Mouse (Mus musculus): ENCODE measurements around the gene Mterf1b. TPM values are rescaled to one million over a fixed set of nuclear protein-coding genes. Genes with fewer than 3 reads are reported as not detected.
"Not testable (repeated sequence)": the region's sequence is repeated elsewhere in the genome, so short reads cannot be mapped to it uniquely, and the experiment has no call there.

Mterf1b gene
- polyA plus RNA-seq, 1 experiment from 2014 or later, result 4.9 TPM

DNA sequence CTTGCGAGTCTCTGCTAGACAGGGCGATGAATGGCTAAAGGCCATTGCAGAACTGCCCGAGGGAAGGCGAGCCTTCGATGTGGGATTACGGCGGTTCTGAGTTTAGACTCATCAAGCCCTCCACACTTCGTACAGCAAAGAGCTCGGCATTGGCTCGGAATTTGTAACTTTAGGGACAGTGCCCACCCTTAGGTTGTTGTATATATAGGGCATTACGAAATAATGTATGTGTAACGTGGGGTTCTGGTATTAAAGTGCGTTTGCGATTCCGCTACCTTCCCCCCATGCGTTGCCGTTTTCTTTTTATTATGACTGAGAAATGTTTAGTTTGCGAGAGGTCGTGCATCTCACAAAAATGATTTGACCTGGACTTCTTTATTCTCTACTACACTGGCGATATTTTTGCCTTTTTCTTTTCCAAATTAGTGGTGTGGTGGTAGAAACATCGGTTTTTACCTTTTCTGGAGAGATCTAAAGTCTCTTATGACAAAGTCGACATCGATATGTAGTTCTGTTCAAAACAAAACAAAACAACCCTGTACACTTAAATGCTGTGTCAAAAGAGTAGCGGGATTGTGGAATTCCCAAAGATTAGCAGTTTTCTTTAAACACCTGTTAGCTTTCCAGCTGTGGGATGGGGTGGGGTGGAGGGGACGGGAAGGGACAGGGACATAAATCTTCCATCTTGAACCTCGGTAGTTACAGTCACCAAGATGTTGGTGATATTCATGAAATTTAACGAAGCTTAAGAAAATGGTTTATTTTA lies 497 bp downstream of the Mterf1b start:
- not testable (repeated sequence) for H3K9me3 ChIP-seq (ENCODE audit: control insufficient read depth, low read length); ATAC-seq; H3K27me3 ChIP-seq (replicated peaks; ENCODE audit: control insufficient read depth, insufficient read depth, low read length); H3K36me3 ChIP-seq (ENCODE audit: control insufficient read depth, insufficient read depth); H3K4me1 ChIP-seq (replicated peaks; ENCODE audit: control insufficient read depth, insufficient read depth, low read length); H3K27ac ChIP-seq (ENCODE audit: low read length)
- peak overlapping the region; percentile 86 for H3K4me2 ChIP-seq (ENCODE audit: low read length)
- H3K9ac ChIP-seq (replicated peaks; ENCODE audit: low read depth, low read length), result peak overlapping the region; percentile 43
- 9% methylated on average over 12 of the region's 27 CpGs for WGBS
- peak overlapping the region; percentile 45 for H3K4me3 ChIP-seq (replicated peaks; ENCODE audit: low read length)

DNA sequence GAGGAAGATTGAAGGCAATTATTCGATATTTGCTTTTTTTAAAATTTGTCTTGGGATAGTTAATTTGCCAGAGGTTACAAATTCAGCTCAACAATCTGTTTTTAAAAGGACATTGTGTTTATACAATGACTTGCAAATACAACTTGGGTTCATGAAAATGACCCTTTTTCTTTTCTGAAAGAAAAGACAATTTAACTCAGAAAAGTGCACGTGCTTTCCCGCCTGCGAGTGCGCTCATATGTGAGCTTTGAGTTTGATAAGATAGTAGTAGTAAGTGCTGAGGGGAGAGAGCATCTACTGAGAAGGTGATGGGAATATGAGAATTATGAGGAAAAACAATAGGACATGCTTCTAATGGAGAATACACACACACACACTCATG lies 1.1 kb downstream of the Mterf1b start:
- no peaks in the 10 kb centered on the region for H3K9me3 ChIP-seq (ENCODE audit: control insufficient read depth, low read length)
- H3K4me2 ChIP-seq (ENCODE audit: low read length), result peak overlapping the region; percentile 86
- H3K36me3 ChIP-seq (ENCODE audit: control insufficient read depth, insufficient read depth), result no peaks in the 10 kb centered on the region
- WGBS, result 80% methylated on average over 5 of the region's 5 CpGs
- no peaks in the 10 kb centered on the region for H3K27me3 ChIP-seq (replicated peaks; ENCODE audit: control insufficient read depth, insufficient read depth, low read length)
- H3K9ac ChIP-seq (replicated peaks; ENCODE audit: low read depth, low read length), result no peak overlapping the region
- H3K27ac ChIP-seq (ENCODE audit: low read length), result no peak overlapping the region
- ATAC-seq, result no peak
- H3K4me1 ChIP-seq (replicated peaks; ENCODE audit: control insufficient read depth, insufficient read depth, low read length), result peaks cover 5% of the 10 kb centered on the region; the same call in 1 of the 2 replicates
- H3K4me3 ChIP-seq (replicated peaks; ENCODE audit: low read length), result no peak overlapping the region

DNA sequence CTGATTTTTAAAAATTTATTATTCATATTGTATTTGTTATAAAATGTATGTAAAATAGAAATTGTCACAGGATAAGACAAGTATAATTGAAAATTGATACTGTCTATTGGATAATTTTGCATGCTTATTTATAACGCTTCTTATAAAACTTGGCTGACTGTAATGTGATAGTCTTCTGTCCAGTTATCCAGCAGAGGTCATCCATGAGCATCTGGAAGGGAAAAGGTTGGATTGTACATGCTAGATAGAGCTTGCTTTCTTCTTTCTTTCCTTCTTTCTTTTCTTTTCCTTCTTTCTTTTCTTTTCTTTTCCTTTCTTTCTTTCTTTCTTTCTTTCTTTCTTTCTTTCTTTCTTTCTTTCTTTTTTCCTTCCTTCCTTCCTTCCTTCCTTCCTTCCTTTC lies 2.0 kb downstream of the Mterf1b start:
- no peak overlapping the region for H3K4me3 ChIP-seq (replicated peaks; ENCODE audit: low read length)
- WGBS, result 79% methylated on average over 1 of the region's 1 CpGs
- peaks cover 5% of the 10 kb centered on the region; the same call in 1 of the 2 replicates for H3K4me1 ChIP-seq (replicated peaks; ENCODE audit: control insufficient read depth, insufficient read depth, low read length)
- H3K27me3 ChIP-seq (replicated peaks; ENCODE audit: control insufficient read depth, insufficient read depth, low read length), result no peaks in the 10 kb centered on the region
- H3K4me2 ChIP-seq (ENCODE audit: low read length), result no peak overlapping the region
- H3K36me3 ChIP-seq (ENCODE audit: control insufficient read depth, insufficient read depth), result no peaks in the 10 kb centered on the region
- no peak overlapping the region for H3K9ac ChIP-seq (replicated peaks; ENCODE audit: low read depth, low read length)
- no peak overlapping the region for H3K27ac ChIP-seq (ENCODE audit: low read length)
- no peaks in the 10 kb centered on the region for H3K9me3 ChIP-seq (ENCODE audit: control insufficient read depth, low read length)
- no peak for ATAC-seq

DNA sequence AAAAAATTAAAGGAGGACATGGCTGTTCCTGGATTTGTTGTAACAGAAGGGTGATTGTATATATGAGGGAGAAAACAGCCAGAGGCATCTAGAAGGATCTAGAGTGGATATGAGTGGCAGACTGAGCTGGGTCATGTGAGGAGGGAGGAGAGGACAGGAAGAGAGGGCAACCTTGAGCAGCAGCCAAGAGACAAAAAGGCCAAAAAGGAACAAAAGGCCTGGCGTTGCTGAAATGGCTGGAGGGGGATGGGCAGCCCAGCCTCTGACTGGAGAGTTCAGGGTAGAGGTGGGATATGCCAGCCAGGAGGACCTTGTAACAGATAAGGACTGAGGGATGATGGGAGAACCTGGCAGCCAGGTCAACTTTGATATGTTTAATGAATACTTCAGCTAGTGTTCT lies 2.9 kb downstream of the Mterf1b start:
- no peaks in the 10 kb centered on the region for H3K36me3 ChIP-seq (ENCODE audit: control insufficient read depth, insufficient read depth)
- no peak overlapping the region for H3K9ac ChIP-seq (replicated peaks; ENCODE audit: low read depth, low read length)
- H3K4me2 ChIP-seq (ENCODE audit: low read length), result no peak overlapping the region
- H3K4me3 ChIP-seq (replicated peaks; ENCODE audit: low read length), result no peak overlapping the region
- peaks cover 5% of the 10 kb centered on the region; the same call in 1 of the 2 replicates for H3K4me1 ChIP-seq (replicated peaks; ENCODE audit: control insufficient read depth, insufficient read depth, low read length)
- no peaks in the 10 kb centered on the region for H3K27me3 ChIP-seq (replicated peaks; ENCODE audit: control insufficient read depth, insufficient read depth, low read length)
- no peak for ATAC-seq
- WGBS, result 25% methylated on average over 1 of the region's 1 CpGs
- no peaks in the 10 kb centered on the region for H3K9me3 ChIP-seq (ENCODE audit: control insufficient read depth, low read length)
- no peak overlapping the region for H3K27ac ChIP-seq (ENCODE audit: low read length)

DNA sequence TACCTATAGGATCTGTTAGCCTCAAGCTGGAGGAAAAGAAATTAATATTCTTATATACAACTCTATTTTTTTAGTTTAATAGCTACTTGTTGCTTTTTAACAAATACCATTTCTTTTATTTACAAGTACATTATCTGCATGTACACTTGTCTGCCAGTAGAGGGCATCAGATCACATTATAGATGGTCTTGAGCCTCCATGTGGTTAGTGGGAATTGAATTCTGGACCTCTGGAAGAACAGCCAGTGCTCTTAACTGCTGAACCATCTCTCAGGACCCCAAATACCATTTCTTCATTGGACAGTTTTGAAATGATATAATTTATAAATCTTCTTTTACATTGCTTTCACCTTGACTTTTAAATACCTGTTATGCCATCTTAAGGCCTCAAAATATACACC lies 9.2 kb downstream of the Mterf1b start:
- Histone ChIP-seq H3K9me3 (ENCODE audit: control insufficient read depth, low read length) (no peaks in the 10 kb centered on the region), H3K4me3 (replicated peaks; ENCODE audit: low read length) (no peak overlapping the region), H3K27me3 (replicated peaks; ENCODE audit: control insufficient read depth, insufficient read depth, low read length) (no peaks in the 10 kb centered on the region), H3K27ac (ENCODE audit: low read length) (no peak overlapping the region), H3K9ac (replicated peaks; ENCODE audit: low read depth, low read length) (no peak overlapping the region), H3K4me1 (replicated peaks; ENCODE audit: control insufficient read depth, insufficient read depth, low read length) (no peaks in the 10 kb centered on the region), H3K36me3 (ENCODE audit: control insufficient read depth, insufficient read depth) (no peaks in the 10 kb centered on the region), H3K4me2 (ENCODE audit: low read length) (no peak overlapping the region)
- ATAC-seq, result no peak

DNA sequence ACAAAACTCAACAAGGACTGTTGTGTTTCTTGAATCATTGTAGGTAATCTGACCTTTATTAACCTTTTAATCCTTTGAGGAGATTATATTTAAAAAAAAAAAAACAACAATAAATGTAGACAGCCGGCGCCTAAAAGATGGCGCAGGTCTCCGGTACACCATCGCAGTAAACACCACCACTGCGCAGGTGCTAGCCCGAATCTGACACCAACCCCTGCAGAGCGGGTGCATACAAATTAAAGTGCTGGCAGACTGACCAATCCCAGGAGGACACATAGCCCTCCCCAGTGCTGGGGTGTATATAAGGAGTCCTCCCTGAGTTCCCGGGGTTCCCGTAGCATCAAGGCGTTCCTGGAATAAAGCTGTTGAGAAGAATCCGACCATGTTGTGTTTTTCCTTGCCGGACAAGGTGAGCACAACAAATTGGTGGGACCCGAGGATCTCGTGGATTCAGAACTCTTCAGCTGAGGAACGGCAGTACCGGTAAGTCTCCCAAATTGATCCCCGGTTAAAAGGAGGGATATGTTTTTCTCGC lies 10.2 kb downstream of the Mterf1b start:
- not testable (repeated sequence) for H3K27ac ChIP-seq (ENCODE audit: low read length); H3K36me3 ChIP-seq (ENCODE audit: control insufficient read depth, insufficient read depth); ATAC-seq; H3K4me1 ChIP-seq (replicated peaks; ENCODE audit: control insufficient read depth, insufficient read depth, low read length); H3K4me3 ChIP-seq (replicated peaks; ENCODE audit: low read length); H3K27me3 ChIP-seq (replicated peaks; ENCODE audit: control insufficient read depth, insufficient read depth, low read length); H3K4me2 ChIP-seq (ENCODE audit: low read length); H3K9ac ChIP-seq (replicated peaks; ENCODE audit: low read depth, low read length); H3K9me3 ChIP-seq (ENCODE audit: control insufficient read depth, low read length)
- WGBS, result 96% methylated on average over 19 of the region's 19 CpGs

DNA sequence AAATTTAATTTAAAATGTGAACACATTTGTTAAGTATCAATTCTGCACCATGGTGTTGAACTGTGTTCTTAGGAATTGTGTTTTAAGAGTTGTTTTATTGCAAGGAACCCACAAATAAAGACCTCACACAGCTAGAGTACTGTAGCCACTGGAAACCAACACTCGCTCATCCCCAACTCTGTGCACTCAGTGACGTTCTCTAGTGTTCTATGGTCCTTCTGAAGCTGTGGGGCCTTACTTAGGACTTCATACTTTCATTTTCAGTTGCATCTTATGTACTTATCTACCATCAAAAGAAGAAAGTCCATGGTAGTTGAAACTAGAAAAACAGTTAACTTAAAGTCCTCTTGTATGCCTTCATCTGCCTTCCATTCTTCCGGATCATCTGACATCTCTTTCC lies 17.9 kb downstream of the Mterf1b start:
- ATAC-seq, result not testable (repeated sequence)
- WGBS, result 94% methylated on average over 3 of the region's 3 CpGs

DNA sequence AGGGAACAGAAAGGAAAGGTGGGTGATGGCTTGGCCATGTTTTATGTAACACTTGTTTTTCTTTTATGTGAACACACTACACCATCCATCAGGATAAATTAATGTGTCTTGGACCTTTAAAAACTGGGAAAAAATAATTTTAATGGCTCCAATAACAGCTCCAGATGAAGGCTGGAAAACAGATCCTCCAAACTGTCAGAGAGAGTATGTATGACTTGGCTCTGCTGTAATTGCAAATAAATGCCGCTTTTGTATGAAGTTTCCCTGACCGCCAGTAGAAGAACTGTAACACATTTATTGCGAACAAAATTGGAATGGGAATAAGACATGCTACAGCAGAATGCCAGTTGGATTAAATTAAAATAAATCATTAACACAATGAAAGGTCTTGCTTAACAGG lies 29.1 kb downstream of the Mterf1b start:
- ATAC-seq, result peak; percentile 55
- Histone ChIP-seq H3K9me3 (ENCODE audit: control insufficient read depth, low read length) (no peaks in the 10 kb centered on the region), H3K27ac (ENCODE audit: low read length) (no peak overlapping the region), H3K4me1 (replicated peaks; ENCODE audit: control insufficient read depth, insufficient read depth, low read length) (peaks cover 8% of the 10 kb centered on the region; the same call in 1 of the 2 replicates), H3K27me3 (replicated peaks; ENCODE audit: control insufficient read depth, insufficient read depth, low read length) (no peaks in the 10 kb centered on the region), H3K36me3 (ENCODE audit: control insufficient read depth, insufficient read depth) (no peaks in the 10 kb centered on the region), H3K9ac (replicated peaks; ENCODE audit: low read depth, low read length) (no peak overlapping the region), H3K4me2 (ENCODE audit: low read length) (no peak overlapping the region), H3K4me3 (replicated peaks; ENCODE audit: low read length) (no peak overlapping the region)
- 62% methylated on average over 3 of the region's 3 CpGs for WGBS

More for the DNA sequence above, 17.9 kb downstream of the Mterf1b start:
- H3K27ac ChIP-seq (ENCODE audit: low read length); H3K4me2 ChIP-seq (ENCODE audit: low read length); H3K36me3 ChIP-seq (ENCODE audit: control insufficient read depth, insufficient read depth); H3K27me3 ChIP-seq (replicated peaks; ENCODE audit: control insufficient read depth, insufficient read depth, low read length); H3K4me3 ChIP-seq (replicated peaks; ENCODE audit: low read length); H3K9ac ChIP-seq (replicated peaks; ENCODE audit: low read depth, low read length); H3K9me3 ChIP-seq (ENCODE audit: control insufficient read depth, low read length); H3K4me1 ChIP-seq (replicated peaks; ENCODE audit: control insufficient read depth, insufficient read depth, low read length): not testable (repeated sequence)

DNA sequence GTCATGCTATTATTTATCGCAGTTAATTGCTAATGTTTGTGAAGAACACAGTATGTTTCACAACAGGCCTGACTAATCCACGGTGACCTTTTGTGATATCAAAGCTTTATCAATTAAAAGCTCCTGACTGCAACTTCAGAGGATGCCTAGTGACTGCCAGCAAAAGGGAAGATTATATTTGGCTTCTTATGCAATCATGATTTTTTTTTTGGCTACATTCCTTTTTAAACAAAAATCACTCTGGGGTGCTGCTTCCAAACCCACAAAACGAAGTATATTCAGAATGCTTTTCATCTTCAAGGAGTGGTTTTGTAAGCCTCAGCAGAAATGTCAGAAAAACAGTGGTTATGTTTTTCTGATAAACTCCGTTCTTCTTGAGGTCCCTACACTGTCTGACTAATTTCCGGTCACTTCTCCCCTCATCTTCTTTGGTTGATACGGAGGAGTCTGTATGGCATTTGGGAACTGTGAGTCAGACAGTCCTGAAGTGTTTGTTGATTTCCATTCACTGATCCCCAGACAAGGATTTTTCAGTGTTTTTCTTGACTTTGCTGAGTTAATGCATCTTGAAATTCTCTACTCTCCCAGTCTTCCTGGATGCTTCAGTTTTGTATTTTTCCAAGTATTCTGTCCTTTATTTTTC lies 29.9 kb downstream of the Mterf1b start:
- no peak overlapping the region for H3K27ac ChIP-seq (ENCODE audit: low read length)
- no peaks in the 10 kb centered on the region for H3K36me3 ChIP-seq (ENCODE audit: control insufficient read depth, insufficient read depth)
- no peak overlapping the region for H3K9ac ChIP-seq (replicated peaks; ENCODE audit: low read depth, low read length)
- WGBS, result 77% methylated on average over 6 of the region's 6 CpGs
- H3K4me2 ChIP-seq (ENCODE audit: low read length), result no peak overlapping the region
- no peaks in the 10 kb centered on the region for H3K9me3 ChIP-seq (ENCODE audit: control insufficient read depth, low read length)
- no peak for ATAC-seq
- H3K4me3 ChIP-seq (replicated peaks; ENCODE audit: low read length), result no peak overlapping the region
- no peaks in the 10 kb centered on the region for H3K27me3 ChIP-seq (replicated peaks; ENCODE audit: control insufficient read depth, insufficient read depth, low read length)
- H3K4me1 ChIP-seq (replicated peaks; ENCODE audit: control insufficient read depth, insufficient read depth, low read length), result peaks cover 8% of the 10 kb centered on the region; the same call in 1 of the 2 replicates
